Mouse (Mus musculus) CH12.LX (cell line): ENCODE results near the gene Pth1r. TPM values are rescaled to one million over a fixed set of nuclear protein-coding genes. Genes with fewer than 3 reads are reported as not detected.

ENCODE experiments used
- DNase-seq: peaks from one replicate; pipeline ENCODE4 v3.0.0-alpha.2; 2013; ENCODE audit errors: extremely low read depth
- H3K27ac ChIP-seq: 2 replicates; pipeline ENCODE4 v1.5.1; 2012; ENCODE audit warnings: low read depth, mild to moderate bottlenecking, control low read depth, moderate library complexity; ENCODE audit not compliant: insufficient read depth
- H3K27me3 ChIP-seq: replicated peaks from 2 replicates; pipeline ENCODE3; 2012; ENCODE audit warnings: inconsistent platforms
- H3K36me3 ChIP-seq, 2 experiments: replicated peaks in 1 of 2; 2 replicates each; pipeline versions ENCODE3 to v1.6.1; 2012; ENCODE audit warnings: inconsistent platforms in 1 of 2, low read length in 1 of 2, mild to moderate bottlenecking in 1 of 2, mixed read lengths in 1 of 2, moderate library complexity in 1 of 2; ENCODE audit not compliant: control insufficient read depth in 1 of 2, insufficient read depth in 1 of 2
- H3K4me1 ChIP-seq, 2 experiments: 2 replicates each; pipeline ENCODE4 v1.6.1; 2012; ENCODE audit warnings: inconsistent platforms in 1 of 2, moderate library complexity in 1 of 2; ENCODE audit not compliant: insufficient read depth in 2 of 2, control insufficient read depth in 1 of 2
- H3K4me2 ChIP-seq: 2 replicates; pipeline ENCODE4 v1.6.1; 2012; ENCODE audit warnings: low read depth, mild to moderate bottlenecking, control low read depth; ENCODE audit not compliant: poor library complexity, insufficient read depth, severe bottlenecking
- H3K4me3 ChIP-seq, 3 experiments: fragments of 150-350 bp in 1 of 3; sonication (generic) in 1 of 3; replicated peaks in 1 of 3; 2 replicates each; pipeline versions ENCODE3 to v1.5.1; 2011 to 2012; ENCODE audit warnings: low read depth in 2 of 3, low read length in 2 of 3, mild to moderate bottlenecking in 2 of 3, moderate library complexity in 2 of 3, control low read depth in 1 of 3, improper control_type of control experiment in 1 of 3, inconsistent platforms in 1 of 3, mixed read lengths in 1 of 3; ENCODE audit not compliant: poor library complexity in 1 of 3
- H3K79me2 ChIP-seq: replicated peaks from 2 replicates; pipeline ENCODE4 v1.6.1; 2012; ENCODE audit warnings: mild to moderate bottlenecking, moderate library complexity; ENCODE audit not compliant: control insufficient read depth, poor library complexity, insufficient read depth, severe bottlenecking; ENCODE audit errors: extremely low read depth
- H3K9ac ChIP-seq: 2 replicates; pipeline ENCODE4 v1.6.1; 2012; ENCODE audit warnings: low read depth, mild to moderate bottlenecking, control low read depth, moderate library complexity; ENCODE audit not compliant: insufficient read depth
- H3K9me3 ChIP-seq: replicated peaks from 2 replicates; pipeline ENCODE3; 2012; ENCODE audit warnings: low read length, inconsistent platforms, mixed read lengths
- CHD1 ChIP-seq: IDR thresholded peaks from 2 replicates; pipeline ENCODE4 v1.6.1; 2012; ENCODE audit warnings: low read depth, low read length, improper control_type of control experiment, inconsistent platforms
- CHD2 ChIP-seq: IDR thresholded peaks from 2 replicates; pipeline ENCODE4 v1.6.1; 2011; ENCODE audit warnings: low read length, improper control_type of control experiment
- CTCF ChIP-seq, 2 experiments: IDR thresholded peaks in 1 of 2; conservative IDR thresholded peaks in 1 of 2; 2 replicates each; pipeline ENCODE4 v1.5.1; 2011 to 2012; ENCODE audit warnings: low read depth in 2 of 2, low read length in 2 of 2, improper control_type of control experiment in 1 of 2, inconsistent platforms in 1 of 2, mild to moderate bottlenecking in 1 of 2, moderate library complexity in 1 of 2
- E2F4 ChIP-seq: IDR thresholded peaks from 2 replicates; pipeline ENCODE4 v1.6.1; 2011; ENCODE audit warnings: low read depth, low read length, improper control_type of control experiment; ENCODE audit not compliant: insufficient replicate concordance
- EP300 ChIP-seq: IDR thresholded peaks from 2 replicates; pipeline ENCODE4 v1.6.1; 2011; ENCODE audit warnings: low read length, improper control_type of control experiment
- ETS1 ChIP-seq: conservative IDR thresholded peaks from 2 replicates; pipeline ENCODE4 v1.6.1; 2012; ENCODE audit warnings: low read depth, mild to moderate bottlenecking, inconsistent platforms, low read length, improper control_type of control experiment, moderate library complexity
- GABPA ChIP-seq: IDR thresholded peaks from 2 replicates; pipeline ENCODE4 v1.6.1; 2012; ENCODE audit warnings: low read depth, low read length, improper control_type of control experiment, inconsistent platforms; ENCODE audit not compliant: insufficient replicate concordance
- JUN ChIP-seq: IDR thresholded peaks from 2 replicates; pipeline ENCODE4 v1.6.1; 2011; ENCODE audit warnings: low read depth, mild to moderate bottlenecking, low read length, improper control_type of control experiment, moderate library complexity; ENCODE audit not compliant: insufficient read depth
- JUND ChIP-seq: conservative IDR thresholded peaks from 2 replicates; pipeline ENCODE4 v1.6.1; 2011; ENCODE audit warnings: low read depth, low read length, improper control_type of control experiment
- KAT2A ChIP-seq: IDR thresholded peaks from 2 replicates; pipeline ENCODE4 v1.6.1; 2012; ENCODE audit warnings: low read length, improper control_type of control experiment, inconsistent platforms; ENCODE audit not compliant: insufficient replicate concordance
- MAX ChIP-seq: IDR thresholded peaks from 2 replicates; pipeline ENCODE4 v1.6.1; 2011; ENCODE audit warnings: low read length, improper control_type of control experiment
- MAZ ChIP-seq: IDR thresholded peaks from 2 replicates; pipeline ENCODE4 v1.6.1; 2012; ENCODE audit warnings: low read depth, mild to moderate bottlenecking, inconsistent platforms, low read length, improper control_type of control experiment, moderate library complexity
- MEF2A ChIP-seq: IDR thresholded peaks from 2 replicates; pipeline ENCODE4 v1.6.1; 2014; ENCODE audit warnings: low read depth, mild to moderate bottlenecking, inconsistent platforms, low read length, improper control_type of control experiment, borderline replicate concordance
- MXI1 ChIP-seq: IDR thresholded peaks from 2 replicates; pipeline ENCODE4 v1.6.1; 2011; ENCODE audit warnings: mild to moderate bottlenecking, low read depth, low read length, improper control_type of control experiment
- MYC ChIP-seq: IDR thresholded peaks from 2 replicates; pipeline ENCODE4 v1.6.1; 2011; ENCODE audit warnings: low read depth, mild to moderate bottlenecking, improper control_type of control experiment, low read length
- NELFE ChIP-seq: IDR thresholded peaks from 2 replicates; pipeline ENCODE4 v1.6.1; 2011; ENCODE audit warnings: low read depth, low read length, improper control_type of control experiment
- NRF1 ChIP-seq: IDR thresholded peaks from 2 replicates; pipeline ENCODE4 v1.6.1; 2014; ENCODE audit warnings: low read depth, mild to moderate bottlenecking, inconsistent platforms, low read length, improper control_type of control experiment, moderate library complexity
- PAX5 ChIP-seq: IDR thresholded peaks from 2 replicates; pipeline ENCODE4 v1.6.1; 2012; ENCODE audit warnings: low read length, inconsistent platforms, mixed read lengths
- POLR2A ChIP-seq: IDR thresholded peaks from 2 replicates; pipeline ENCODE4 v1.6.1; 2011; ENCODE audit warnings: low read depth, mild to moderate bottlenecking, improper control_type of control experiment, low read length
- POLR2AphosphoS2 ChIP-seq: IDR thresholded peaks from 2 replicates; pipeline ENCODE4 v1.6.1; 2011; ENCODE audit warnings: low read depth, low read length, improper control_type of control experiment
- RAD21 ChIP-seq: IDR thresholded peaks from 2 replicates; pipeline ENCODE4 v1.6.1; 2011; ENCODE audit warnings: low read depth, mild to moderate bottlenecking, low read length, improper control_type of control experiment, moderate library complexity
- SIN3A ChIP-seq: IDR thresholded peaks from 2 replicates; pipeline ENCODE4 v1.6.1; 2012; ENCODE audit warnings: low read length, improper control_type of control experiment, inconsistent platforms
- SMC3 ChIP-seq: IDR thresholded peaks from 2 replicates; pipeline ENCODE4 v1.6.1; 2011; ENCODE audit warnings: low read depth, low read length, improper control_type of control experiment
- TBP ChIP-seq: conservative IDR thresholded peaks from 2 replicates; pipeline ENCODE4 v1.6.1; 2011; ENCODE audit warnings: low read depth, low read length, improper control_type of control experiment
- TCF12 ChIP-seq: IDR thresholded peaks from 2 replicates; pipeline ENCODE4 v1.6.1; 2014; ENCODE audit warnings: low read depth, mild to moderate bottlenecking, inconsistent platforms, low read length, improper control_type of control experiment
- UBTF ChIP-seq: IDR thresholded peaks from 2 replicates; pipeline ENCODE4 v1.6.1; 2012; ENCODE audit warnings: low read depth, mild to moderate bottlenecking, inconsistent platforms, low read length, improper control_type of control experiment, moderate library complexity
- USF1 ChIP-seq: IDR thresholded peaks from 2 replicates; pipeline ENCODE4 v1.6.1; 2014; ENCODE audit warnings: low read depth, mild to moderate bottlenecking, inconsistent platforms, low read length, improper control_type of control experiment
- USF2 ChIP-seq: conservative IDR thresholded peaks from 2 replicates; pipeline ENCODE4 v1.6.1; 2011; ENCODE audit warnings: low read depth, low read length, improper control_type of control experiment
- ZC3H11A ChIP-seq: IDR thresholded peaks from 2 replicates; pipeline ENCODE4 v1.6.1; 2012; ENCODE audit warnings: low read depth, mild to moderate bottlenecking, inconsistent platforms, low read length, improper control_type of control experiment
- ZKSCAN1 ChIP-seq: IDR thresholded peaks from 2 replicates; pipeline ENCODE4 v1.6.1; 2012; ENCODE audit warnings: low read depth, inconsistent platforms, low read length, improper control_type of control experiment, borderline replicate concordance
- ZMIZ1 ChIP-seq: IDR thresholded peaks from 2 replicates; pipeline ENCODE4 v1.6.1; 2012; ENCODE audit warnings: low read depth, mild to moderate bottlenecking, inconsistent platforms, low read length, improper control_type of control experiment
- ZNF384 ChIP-seq: IDR thresholded peaks from 2 replicates; pipeline ENCODE4 v1.6.1; 2012; ENCODE audit warnings: low read depth, low read length, improper control_type of control experiment, inconsistent platforms
- dilution Hi-C: fragments of 300-500 bp; cut with MboI; formaldehyde crosslinking; loops from 2 replicates; pipeline ENCODE4 v1.14.3; 2020; ENCODE audit warnings: low sequenced_read_pairs; ENCODE audit not compliant: extremely low pct_unique_long_range_greater_than_20kb, extremely low pct_ligation_motif_present
- in situ Hi-C: fragments of 300-500 bp; cut with MboI; formaldehyde crosslinking; loops from 3 replicates; pipeline ENCODE4 v1.14.3; 2019; ENCODE audit warnings: low sequenced_read_pairs, low pct_ligation_motif_present, low pct_unique_long_range_greater_than_20kb, mixed read lengths
- polyA plus RNA-seq: library from polyadenylated mRNA; unstranded; fragments of >175 nt; gene quantifications from 2 replicates; pipeline ENCODE4 v1.2.1, GENCODE M21; 2012; ENCODE audit warnings: low read depth; ENCODE audit not compliant: insufficient read length
- total RNA-seq, 2 experiments: library from RNA; depleted of rRNA; stranded (reverse); fragments of 300-350 nt in 1 of 2; fragments of >200 nt in 1 of 2; gene quantifications; 2 replicates each; pipeline ENCODE4 v1.2.3; 2012 to 2014

Pth1r gene
- total and polyA plus RNA-seq, 3 experiments: 0.10 to 0.76 TPM; not detected in 1

GRCm38 (mm10) chr9:110678886-110679285, 68.1 kb downstream of the Pth1r start:
- peaks cover 2% of the 10 kb centered on the region; the same call in 1 of the 2 replicates for H3K79me2 ChIP-seq
- H3K4me2 ChIP-seq: no peak overlapping the region
- no peak for DNase-seq
- no peak overlapping the region for H3K27ac ChIP-seq
- H3K4me1 ChIP-seq: peaks cover 24 to 73% of the 10 kb centered on the region in 2 experiments
- TF ChIP-seq PAX5 (no peak), ZNF384 (no peak), ZC3H11A (no peak), EP300 (no peak), MAX (no peak), TBP (no peak), RAD21 (no peak), E2F4 (no peak), JUND (no peak), CTCF (conservative IDR thresholded peaks at IDR 0.05 in 1 of 2, IDR thresholded peaks at IDR 0.05 in 1 of 2; ENCODE audit: low read depth in 2 of 2, low read length in 2 of 2) (no peak), SIN3A (no peak), MYC (no peak), NRF1 (no peak)
- peaks cover 4 to 33% of the 10 kb centered on the region in 2 experiments for H3K36me3 ChIP-seq
- H3K9me3 ChIP-seq: peaks cover 5% of the 10 kb centered on the region
- dilution Hi-C loops (no loop called here), in situ Hi-C loops (no loop called here)
- no peaks in the 10 kb centered on the region for H3K27me3 ChIP-seq
- no peak overlapping the region for H3K4me3 ChIP-seq
- H3K9ac ChIP-seq: no peak overlapping the region

GRCm38 (mm10) chr9:110676492-110676911, 70.4 kb downstream of the Pth1r start:
- peaks cover 4 to 41% of the 10 kb centered on the region in 2 experiments for H3K36me3 ChIP-seq
- H3K9me3 ChIP-seq: peaks cover 5% of the 10 kb centered on the region
- peaks cover 2% of the 10 kb centered on the region; the same call in 1 of the 2 replicates for H3K79me2 ChIP-seq
- H3K9ac ChIP-seq: no peak overlapping the region
- peak overlapping the region in 2 of 3 experiments; percentile 23 to 30 for H3K4me3 ChIP-seq
- in situ Hi-C loops: no loop called here
- no peaks in the 10 kb centered on the region for H3K27me3 ChIP-seq
- DNase-seq: peak; percentile 79
- H3K4me2 ChIP-seq: peak overlapping the region; percentile 30; the same call in 1 of the 2 replicates
- peak overlapping the region; percentile 66 for H3K27ac ChIP-seq
- H3K4me1 ChIP-seq: peaks cover 20 to 68% of the 10 kb centered on the region in 2 experiments
- dilution Hi-C loops: no loop called here
- TF ChIP-seq USF1: no peak
- TF ChIP-seq ZKSCAN1: no peak
- no peak for TF ChIP-seq TBP
- no peak for TF ChIP-seq GABPA
- peak; percentile 34; the same call in 1 of the 2 replicates for TF ChIP-seq MXI1
- TF ChIP-seq PAX5: no peak
- no peak for TF ChIP-seq CTCF (conservative IDR thresholded peaks at IDR 0.05 in 1 of 2, IDR thresholded peaks at IDR 0.05 in 1 of 2; ENCODE audit: low read depth in 2 of 2, low read length in 2 of 2)
- peak; percentile 2; the same call in 1 of the 2 replicates for TF ChIP-seq SMC3
- TF ChIP-seq ZC3H11A: no peak
- TF ChIP-seq KAT2A: no peak
- no peak for TF ChIP-seq RAD21
- TF ChIP-seq CHD1: no peak
- no peak for TF ChIP-seq NRF1
- TF ChIP-seq SIN3A: 0 out of 2 replicates have a peak, but pooled peaks have one; percentile 33
- TF ChIP-seq MAX: no peak
- TF ChIP-seq E2F4: no peak
- no peak for TF ChIP-seq MYC
- no peak for TF ChIP-seq MAZ
- TF ChIP-seq ZMIZ1: 0 out of 2 replicates have a peak, but pooled peaks have one; percentile 27
- no peak for TF ChIP-seq UBTF
- TF ChIP-seq POLR2A: no peak
- TF ChIP-seq ETS1: peak; percentile 31; the same call in 1 of the 2 replicates
- no peak for TF ChIP-seq JUN
- no peak for TF ChIP-seq USF2
- no peak for TF ChIP-seq TCF12
- no peak for TF ChIP-seq POLR2AphosphoS2
- no peak for TF ChIP-seq MEF2A
- no peak for TF ChIP-seq CHD2
- no peak for TF ChIP-seq NELFE
